Mouse (Mus musculus) limb, embryonic 10.5 days (tissue): ENCODE data around the gene March4. TPM values are rescaled to one million over a fixed set of nuclear protein-coding genes. Genes with fewer than 3 reads are reported as not detected.

Experiments used
- DNase-seq: peaks from one replicate; pipeline ENCODE4 v3.0.0-alpha.2; 2017; ENCODE audit warnings: low spot score
- H3K27ac ChIP-seq: fragments of 300-500 bp; sonication (generic); 2 replicates; pipeline ENCODE4 v1.5.1; 2016; ENCODE audit warnings: mild to moderate bottlenecking
- H3K27me3 ChIP-seq: fragments of 300-500 bp; sonication (generic); 2 replicates; pipeline ENCODE4 v1.6.1; 2016; ENCODE audit warnings: low read depth, mild to moderate bottlenecking; ENCODE audit not compliant: poor library complexity, severe bottlenecking
- H3K36me3 ChIP-seq: fragments of 300-500 bp; sonication (generic); 2 replicates; pipeline ENCODE4 v1.6.1; 2016; ENCODE audit warnings: mild to moderate bottlenecking, moderate library complexity
- H3K4me1 ChIP-seq: fragments of 300-500 bp; sonication (generic); 2 replicates; pipeline ENCODE4 v1.6.1; 2016
- H3K4me3 ChIP-seq: fragments of 300-500 bp; sonication (generic); 2 replicates; pipeline ENCODE4 v1.5.1; 2016; ENCODE audit warnings: mild to moderate bottlenecking, moderate library complexity
- H3K9me3 ChIP-seq: fragments of 300-500 bp; sonication (generic); replicated peaks from 2 replicates; pipeline ENCODE4 v1.6.1; 2016; ENCODE audit warnings: mild to moderate bottlenecking
- WGBS: fragments of 180-500 bp; shearing (Covaris S2); methylation state at CpG from one replicate; pipeline ENCODE4 v1.1.7; 2016; 5-methylcytosine and 5-hydroxymethylcytosine counted together
- polyA plus RNA-seq: library from polyadenylated mRNA; unstranded; fragments of >200 nt; fragmentation: Nextera tagmentation; extraction: Ambion mirVana; gene quantifications from 2 replicates; pipeline ENCODE4 v1.2.1, GENCODE M21; 2016

March4 gene
- polyA plus RNA-seq, 1 experiment from 2014 or later, result not detected

DNA sequence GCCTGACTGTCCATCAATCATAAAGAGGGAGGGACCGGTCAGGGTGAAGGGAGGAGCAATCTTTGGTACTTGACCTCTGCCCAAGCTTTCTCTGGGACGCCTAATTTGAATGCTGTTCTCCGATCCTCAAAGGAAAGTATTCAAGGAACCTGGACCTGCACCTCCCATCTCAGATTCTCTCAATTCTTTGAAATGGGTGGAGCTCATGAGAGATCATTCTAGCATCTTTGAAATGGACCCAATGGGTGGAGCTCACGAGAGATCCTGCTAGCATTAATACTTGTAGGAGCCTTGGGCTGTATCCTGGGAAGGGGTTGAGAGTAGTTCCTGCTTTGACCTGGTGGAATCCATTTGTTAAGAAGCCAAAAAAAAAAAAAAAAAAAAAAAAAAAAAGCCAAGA, 110.3 kb downstream of the March4 start:
- Histone ChIP-seq H3K36me3 (no peaks in the 10 kb centered on the region), H3K9me3 (no peaks in the 10 kb centered on the region), H3K4me1 (no peaks in the 10 kb centered on the region), H3K27ac (no peak overlapping the region), H3K4me3 (no peak overlapping the region), H3K27me3 (no peaks in the 10 kb centered on the region)
- no peak for DNase-seq
- 92% methylated on average over 4 of the region's 4 CpGs for WGBS

DNA sequence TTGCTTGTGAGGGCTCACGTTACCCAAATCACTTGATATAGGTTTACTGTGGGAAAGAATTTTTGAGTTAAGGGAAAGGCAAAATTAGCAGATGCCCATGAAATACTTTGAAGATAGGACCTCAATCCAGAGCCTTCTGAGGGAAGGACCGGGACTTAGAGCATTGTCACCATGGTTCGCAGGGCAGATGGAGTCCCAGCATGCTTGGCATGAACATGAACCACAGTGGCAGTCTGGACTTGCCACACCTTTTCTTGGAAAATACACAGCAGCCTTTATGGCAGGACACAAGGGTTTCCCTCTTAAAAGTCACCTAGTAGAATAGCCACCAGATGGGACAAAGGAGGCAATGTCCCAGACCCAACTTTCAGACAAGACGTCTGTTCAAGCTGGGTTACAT, 114.6 kb downstream of the March4 start:
- no peaks in the 10 kb centered on the region for H3K4me1 ChIP-seq
- H3K36me3 ChIP-seq, result no peaks in the 10 kb centered on the region
- no peak overlapping the region for H3K27ac ChIP-seq
- DNase-seq, result no peak
- no peaks in the 10 kb centered on the region for H3K9me3 ChIP-seq
- H3K27me3 ChIP-seq, result no peaks in the 10 kb centered on the region
- WGBS, result 94% methylated on average over 4 of the region's 4 CpGs
- H3K4me3 ChIP-seq, result no peak overlapping the region

DNA sequence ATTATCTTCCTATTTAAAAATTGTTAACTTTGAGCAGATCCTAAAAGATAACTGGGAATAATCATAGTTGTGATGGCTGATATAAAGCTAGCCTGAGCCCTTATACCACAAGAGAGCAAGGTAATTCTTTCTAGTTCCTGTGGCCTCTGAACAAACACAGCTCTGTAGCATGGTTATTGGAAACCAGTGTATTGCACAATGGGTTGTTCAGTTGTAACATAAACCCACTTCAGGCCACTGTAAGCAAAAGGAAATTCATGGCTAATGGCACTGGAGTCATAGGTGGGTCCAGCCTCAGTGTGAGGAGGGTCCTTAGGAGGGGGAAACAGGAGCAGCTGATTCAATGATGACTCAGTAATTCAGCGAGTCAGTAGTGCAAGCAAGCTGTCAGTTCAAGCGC, 116.5 kb downstream of the March4 start:
- Histone ChIP-seq H3K9me3 (no peaks in the 10 kb centered on the region), H3K36me3 (no peaks in the 10 kb centered on the region), H3K4me3 (no peak overlapping the region), H3K4me1 (peaks cover 2% of the 10 kb centered on the region; the same call in 1 of the 2 replicates), H3K27ac (no peak overlapping the region), H3K27me3 (no peaks in the 10 kb centered on the region)
- no peak for DNase-seq
- WGBS, result 82% methylated on average over 2 of the region's 2 CpGs

DNA sequence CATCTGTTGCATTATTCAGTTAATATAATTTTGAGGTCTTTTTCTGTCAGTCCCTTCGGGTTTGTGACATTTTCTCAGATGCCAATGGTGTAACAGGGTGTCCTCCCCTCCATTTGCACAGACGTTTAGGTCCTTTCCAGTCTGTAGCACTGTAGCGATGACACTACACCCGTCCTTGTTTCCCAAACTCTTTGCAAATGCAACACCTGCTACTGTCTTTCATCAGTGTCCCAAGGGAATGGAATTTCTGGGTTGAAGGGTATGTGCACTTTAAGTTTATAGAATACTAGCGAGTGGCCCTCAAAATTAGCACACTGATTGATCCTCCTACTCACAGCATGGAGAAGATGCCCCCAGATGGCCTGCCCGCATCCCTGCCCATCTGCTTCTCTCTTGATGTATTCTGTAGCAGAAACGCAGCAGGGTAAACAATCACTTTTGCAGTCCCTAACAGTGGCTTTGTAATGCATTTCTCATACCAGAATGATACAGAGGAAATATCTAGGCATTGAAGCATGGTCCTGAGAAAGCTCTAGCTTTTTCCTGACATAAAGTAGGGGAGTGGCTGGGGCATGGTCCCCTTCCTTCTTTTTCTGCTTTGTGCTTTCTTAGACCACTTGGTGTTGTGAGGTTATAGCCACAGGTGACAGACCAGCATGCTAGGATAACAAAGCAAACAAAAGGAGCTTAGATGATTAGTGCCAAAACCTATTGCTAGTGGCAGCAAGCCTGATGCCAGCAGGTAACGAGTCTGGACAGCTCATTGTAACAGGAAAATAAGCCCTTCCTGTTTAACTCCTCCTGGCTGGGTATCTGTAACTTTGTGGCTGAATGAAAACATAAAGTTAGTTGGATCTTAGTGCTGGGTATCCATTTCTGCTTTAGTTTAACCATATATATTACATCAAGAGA, 117.7 kb downstream of the March4 start:
- H3K36me3 ChIP-seq, result no peaks in the 10 kb centered on the region
- no peaks in the 10 kb centered on the region for H3K27me3 ChIP-seq
- DNase-seq, result no peak
- no peaks in the 10 kb centered on the region for H3K9me3 ChIP-seq
- H3K4me1 ChIP-seq, result peaks cover 10% of the 10 kb centered on the region
- H3K27ac ChIP-seq, result no peak overlapping the region
- no peak overlapping the region for H3K4me3 ChIP-seq
- WGBS, result 80% methylated on average over 8 of the region's 8 CpGs

DNA sequence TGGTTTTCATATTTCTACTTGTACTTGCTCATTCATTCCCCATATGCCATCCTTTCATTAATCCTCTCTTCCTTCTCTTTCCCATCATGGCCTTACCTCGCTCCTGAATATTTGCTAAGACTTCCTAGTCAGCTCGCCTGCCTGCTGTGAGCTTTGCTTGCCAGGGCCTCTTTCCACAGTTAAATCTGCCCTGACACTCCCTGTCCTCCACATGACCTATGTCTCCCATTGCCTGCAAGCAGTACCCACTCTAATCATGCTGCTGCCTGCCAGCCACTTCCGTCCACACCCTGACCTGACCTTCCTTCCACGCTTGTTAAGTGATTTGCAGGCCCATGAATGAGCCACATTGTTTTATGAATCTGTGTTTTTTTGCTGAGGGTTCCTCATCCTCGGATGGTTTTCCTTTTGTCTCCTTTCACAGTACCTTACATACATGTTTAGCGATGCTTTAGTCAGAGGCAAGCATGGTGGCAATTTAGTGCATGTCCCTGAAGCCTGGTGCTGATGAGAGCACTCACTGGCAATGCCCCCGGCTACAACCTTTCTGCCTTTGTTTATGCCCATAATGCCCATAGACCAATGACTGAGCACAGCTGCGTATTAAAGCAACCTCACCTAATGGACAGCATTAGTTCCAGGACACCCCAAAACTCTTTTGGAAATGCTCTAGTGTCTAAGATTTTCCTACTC, 122.0 kb downstream of the March4 start:
- Histone ChIP-seq H3K4me3 (no peak overlapping the region), H3K36me3 (no peaks in the 10 kb centered on the region), H3K9me3 (no peaks in the 10 kb centered on the region), H3K27ac (no peak overlapping the region), H3K4me1 (peaks cover 10% of the 10 kb centered on the region), H3K27me3 (no peaks in the 10 kb centered on the region)
- DNase-seq, result no peak
- WGBS, result 72% methylated on average over 8 of the region's 8 CpGs

DNA sequence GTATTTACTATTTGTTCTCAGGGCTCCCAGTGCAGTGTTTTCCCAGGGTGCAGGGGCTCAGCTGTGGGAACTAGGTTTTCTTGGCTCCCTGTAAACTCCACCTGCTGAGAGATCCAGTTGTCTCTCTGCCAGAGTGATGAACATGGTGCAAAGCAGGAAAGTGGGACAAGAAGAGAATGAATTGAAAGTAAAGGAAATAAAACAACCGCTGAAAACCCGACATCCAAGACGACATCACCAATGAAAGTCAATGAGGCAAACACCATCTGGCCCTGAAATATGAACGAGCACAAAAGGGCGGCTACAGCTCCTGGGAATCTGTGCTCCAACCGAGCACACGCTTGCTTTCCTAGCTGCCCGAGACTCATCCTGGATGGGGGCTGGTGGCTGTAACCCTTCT, 122.6 kb downstream of the March4 start:
- Histone ChIP-seq H3K4me1 (peaks cover 10% of the 10 kb centered on the region), H3K4me3 (no peak overlapping the region), H3K27ac (no peak overlapping the region), H3K36me3 (no peaks in the 10 kb centered on the region), H3K27me3 (no peaks in the 10 kb centered on the region), H3K9me3 (no peaks in the 10 kb centered on the region)
- 83% methylated on average over 8 of the region's 8 CpGs for WGBS
- no peak for DNase-seq

DNA sequence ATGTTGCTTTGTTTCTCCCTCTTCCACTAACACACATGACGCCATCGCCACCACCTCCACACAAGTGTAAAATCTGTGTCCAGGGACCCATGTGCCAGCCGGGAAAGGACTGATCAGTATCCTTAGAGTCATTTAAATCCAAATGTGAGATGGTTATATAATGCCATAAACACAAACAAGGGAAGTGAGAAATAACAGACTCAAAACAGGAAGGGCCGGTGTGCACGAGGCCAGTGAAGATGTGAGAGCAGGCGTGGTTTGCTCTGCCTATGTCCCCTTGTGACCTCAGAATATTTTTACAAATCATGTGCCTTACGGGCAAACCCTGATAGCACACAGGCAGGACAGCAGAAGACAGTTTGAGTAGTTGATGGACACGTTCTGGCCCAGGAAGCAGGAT, 123.5 kb downstream of the March4 start:
- Histone ChIP-seq H3K4me1 (peaks cover 10% of the 10 kb centered on the region), H3K9me3 (no peaks in the 10 kb centered on the region), H3K27me3 (no peaks in the 10 kb centered on the region)

DNA sequence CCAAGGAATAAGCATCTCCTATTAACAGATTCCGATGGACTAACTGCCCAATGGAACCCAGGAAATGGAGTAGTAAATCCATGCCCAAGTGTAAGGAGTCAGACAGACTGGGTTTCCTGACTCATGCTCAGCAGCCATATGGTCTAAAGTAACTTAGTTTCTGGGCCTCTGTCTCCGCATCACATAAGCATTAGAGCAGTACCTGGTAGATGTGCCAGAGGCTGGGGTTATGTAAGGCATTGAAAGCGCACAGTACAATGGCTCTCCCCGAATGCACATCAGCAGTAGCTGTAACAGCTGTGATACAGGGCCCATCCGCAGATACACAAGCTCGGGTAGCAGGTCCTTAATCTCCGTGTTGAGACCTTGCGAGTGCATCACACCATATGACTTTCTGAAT, 125.6 kb downstream of the March4 start:
- 92% methylated on average over 8 of the region's 8 CpGs for WGBS
- no peaks in the 10 kb centered on the region for H3K27me3 ChIP-seq

More for the DNA sequence above, 123.5 kb downstream of the March4 start:
- H3K36me3 ChIP-seq, result no peaks in the 10 kb centered on the region
- no peak overlapping the region for H3K27ac ChIP-seq
- no peak overlapping the region for H3K4me3 ChIP-seq
- WGBS, result 91% methylated on average over 8 of the region's 8 CpGs
- no peak for DNase-seq

DNA sequence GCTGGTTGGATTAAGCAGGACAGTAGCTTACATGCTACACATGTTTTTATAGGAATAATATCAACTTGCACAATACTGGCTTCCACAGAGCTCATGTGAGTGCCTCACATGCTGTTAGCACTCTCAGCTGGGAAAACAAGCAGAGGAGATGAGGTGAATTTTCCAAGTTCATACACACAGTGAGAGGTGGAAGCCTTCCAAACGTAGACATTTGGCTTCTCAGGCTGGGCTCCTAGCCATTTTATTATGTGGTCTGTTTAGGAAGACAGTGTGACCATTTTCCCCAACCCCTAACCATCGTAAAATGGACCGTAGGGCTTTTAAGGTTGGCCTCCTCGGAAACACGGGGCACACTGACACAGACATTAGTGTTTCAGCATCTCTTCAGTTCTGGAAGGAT, 126.8 kb downstream of the March4 start:
- Histone ChIP-seq H3K4me1 (peaks cover 8% of the 10 kb centered on the region), H3K9me3 (no peaks in the 10 kb centered on the region), H3K27ac (no peak overlapping the region), H3K27me3 (no peaks in the 10 kb centered on the region), H3K36me3 (no peaks in the 10 kb centered on the region), H3K4me3 (no peak overlapping the region)
- WGBS, result 74% methylated on average over 5 of the region's 5 CpGs
- no peak for DNase-seq

More for the DNA sequence above, 125.6 kb downstream of the March4 start:
- Histone ChIP-seq H3K9me3 (no peaks in the 10 kb centered on the region), H3K36me3 (no peaks in the 10 kb centered on the region), H3K4me3 (no peak overlapping the region), H3K27ac (no peak overlapping the region), H3K4me1 (peaks cover 10% of the 10 kb centered on the region)
- DNase-seq, result no peak

DNA sequence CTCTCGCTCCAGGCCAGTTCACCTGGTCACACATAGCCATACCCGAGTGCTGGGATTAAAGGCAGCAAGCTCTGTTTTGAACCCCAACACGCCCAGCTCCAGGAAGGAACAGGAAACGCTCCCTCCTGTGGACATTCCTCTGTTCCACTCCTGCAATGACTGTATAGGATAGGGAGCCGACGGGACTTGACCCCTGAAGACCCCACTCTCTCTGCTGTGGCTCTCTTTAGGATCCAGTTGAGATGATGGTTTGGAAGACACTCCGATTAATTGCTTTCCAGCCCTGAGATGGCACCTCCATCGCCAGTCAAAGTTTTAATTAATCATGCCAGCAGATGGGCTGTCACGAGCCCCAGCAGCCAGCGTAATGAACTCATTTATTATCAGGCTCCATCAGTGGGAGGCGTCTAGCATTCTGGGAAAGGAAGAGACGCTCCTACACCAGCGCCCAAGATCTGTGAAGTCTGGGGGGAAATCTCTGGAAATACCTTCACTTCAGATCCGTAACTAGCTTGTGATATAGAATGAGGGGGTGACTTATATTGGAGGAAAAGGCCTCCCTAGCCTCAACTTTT, 130.1 kb downstream of the March4 start:
- no peaks in the 10 kb centered on the region for H3K27me3 ChIP-seq
- H3K4me1 ChIP-seq, result peaks cover 4% of the 10 kb centered on the region
- H3K27ac ChIP-seq, result no peak overlapping the region
- H3K9me3 ChIP-seq, result no peaks in the 10 kb centered on the region
- H3K36me3 ChIP-seq, result no peaks in the 10 kb centered on the region
- H3K4me3 ChIP-seq, result no peak overlapping the region
- no peak for DNase-seq
- 75% methylated on average over 14 of the region's 14 CpGs for WGBS

DNA sequence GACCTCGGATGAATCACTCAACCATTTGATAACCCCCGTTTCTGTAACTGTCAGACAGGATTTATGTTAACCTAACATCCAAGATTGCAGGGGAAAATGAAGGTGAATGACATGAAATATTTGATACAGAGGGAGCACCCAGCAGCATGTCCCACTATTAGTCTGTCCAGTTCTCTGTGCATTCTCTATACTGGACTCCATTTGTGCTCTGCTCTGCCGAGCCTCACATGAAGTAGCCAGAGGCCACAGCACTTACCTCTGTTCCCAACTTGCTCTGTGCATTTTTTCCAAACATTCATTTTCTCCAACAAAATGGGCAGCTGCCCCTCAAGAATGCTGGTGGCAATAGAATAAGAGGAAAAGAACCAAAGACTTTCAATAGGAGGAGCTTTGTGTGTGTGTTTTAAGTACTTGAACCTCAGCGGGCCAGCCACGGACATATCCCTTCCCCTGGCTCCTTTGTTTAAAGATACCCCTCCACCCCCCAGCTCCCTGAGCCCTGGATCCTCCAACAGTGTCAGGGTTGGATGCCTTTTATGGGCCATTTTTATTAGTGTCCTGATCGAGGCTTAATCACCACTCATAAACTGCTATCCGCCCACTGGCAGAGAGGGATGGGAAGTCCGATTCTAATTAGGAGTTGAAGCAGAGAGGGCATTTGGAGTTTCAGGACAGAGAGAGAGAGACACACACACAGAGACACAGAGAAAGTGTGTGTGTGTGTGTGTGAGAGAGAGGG, 135.2 kb downstream of the March4 start:
- Histone ChIP-seq H3K27me3 (no peaks in the 10 kb centered on the region), H3K4me3 (no peak overlapping the region), H3K27ac (no peak overlapping the region), H3K36me3 (peaks cover 14% of the 10 kb centered on the region), H3K9me3 (no peaks in the 10 kb centered on the region), H3K4me1 (peaks cover 6% of the 10 kb centered on the region)
- DNase-seq, result no peak
- WGBS, result 55% methylated on average over 8 of the region's 8 CpGs

DNA sequence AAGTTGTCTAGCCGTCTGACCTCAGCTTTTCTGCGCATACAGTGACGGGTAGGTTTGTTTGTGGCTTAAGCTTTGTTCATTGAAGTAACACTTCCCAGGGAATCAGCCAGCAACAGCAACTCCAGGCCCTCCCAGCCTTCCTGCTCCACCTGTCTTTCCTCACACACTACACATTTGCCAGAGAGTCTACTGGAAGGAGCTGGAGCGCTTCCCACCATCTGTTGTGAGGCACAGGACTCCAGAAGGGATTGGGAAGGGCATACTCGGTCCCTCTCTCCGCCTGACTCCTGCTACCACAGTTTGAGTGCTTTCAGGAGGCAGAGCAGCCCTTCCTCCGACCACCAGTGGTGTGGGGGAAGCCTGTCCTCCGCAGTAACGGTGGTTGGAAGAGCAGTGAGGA, 136.1 kb downstream of the March4 start:
- Histone ChIP-seq H3K9me3 (no peaks in the 10 kb centered on the region), H3K4me3 (no peak overlapping the region), H3K27me3 (no peaks in the 10 kb centered on the region), H3K36me3 (peaks cover 23% of the 10 kb centered on the region), H3K27ac (0 out of 2 replicates have a peak overlapping the region, but pooled peaks have one; percentile 21), H3K4me1 (peaks cover 6% of the 10 kb centered on the region)
- 87% methylated on average over 9 of the region's 9 CpGs for WGBS
- no peak for DNase-seq
